Mouse (Mus musculus) kidney, adult 2 months (tissue): Measurements from ENCODE around the gene Fam13a.

Source experiments
- CTCF ChIP-seq: fragments of 200-500 bp; conservative IDR thresholded peaks from 2 replicates; pipeline ENCODE4 v1.5.1; 2011; ENCODE audit warnings: low read depth, mild to moderate bottlenecking, control low read depth, low read length, moderate library complexity, mixed read lengths; ENCODE audit not compliant: insufficient read depth, insufficient read length
- POLR2A ChIP-seq: fragments of 200-500 bp; IDR thresholded peaks from one replicate; pipeline ENCODE4 v1.6.1; 2011; ENCODE audit warnings: low read depth, low read length, control low read depth

- TF ChIP-seq CTCF (no peak), POLR2A (no peak)
Measured at GRCm38 (mm10) chr6:59024806-59025205, 457 bp upstream of the Fam13a start.
